In genomic region chr10:62856690-62857290, GRCm38 (mm10) we compare ENCODE assay signal across 11 mouse cellular contexts. TPM values are rescaled to one million over a fixed set of nuclear protein-coding genes. Genes with fewer than 3 reads are reported as not detected.
DNase-seq lines count a peak whose midpoint lies in the region; ATAC-seq lines count a peak whose summit lies in the region.
"Had no signal": no experiment of that assay in that cellular context is flagged by ENCODE, and none has a peak within 500 bp of the region (broad histone marks: within the 10 kb centered on the region; RNA-seq: fewer than 3 reads in every experiment).

No protein-coding gene starts in this region.

- WGBS in heart, embryonic 11.5 days (ENCODE audit: insufficient replicate concordance), result 77% methylated on average over 10 of the region's 10 CpGs
- 87% methylated on average over 10 of the region's 10 CpGs for WGBS in midbrain, embryonic 15.5 days
- WGBS in midbrain, embryonic 14.5 days, result 91% methylated on average over 10 of the region's 10 CpGs
- 78% methylated on average over 10 of the region's 10 CpGs for WGBS in neural tube, embryonic 15.5 days

- H3K9ac ChIP-seq in heart, embryonic 11.5 days (ENCODE audit: low read depth, low read length), result no peak overlapping the region
- H3K9ac ChIP-seq in midbrain, embryonic 15.5 days, result no peak overlapping the region
- H3K9ac ChIP-seq in midbrain, embryonic 14.5 days (replicated peaks; ENCODE audit: low read length), result no peak overlapping the region
- no peak overlapping the region for H3K9ac ChIP-seq in neural tube, embryonic 15.5 days (replicated peaks)
- H3K9ac ChIP-seq: liver, embryonic 15.5 days had no signal

- ATAC-seq in cerebellum, adult (ENCODE audit: insufficient number of reproducible peaks, low FRiP score, low TSS enrichment), result peak; percentile 70; the same call in 1 of the 2 replicates
- ATAC-seq in heart, embryonic 11.5 days (replicated peaks; ENCODE audit: insufficient number of reproducible peaks, low FRiP score, low TSS enrichment), result 0 out of 2 replicates have a peak, but pooled peaks have one; percentile 11
- peak; percentile 57; the same call in 1 of the 2 replicates for ATAC-seq in midbrain, embryonic 15.5 days (replicated peaks)
- no peak for ATAC-seq in midbrain, embryonic 14.5 days (ENCODE audit: low FRiP score, low TSS enrichment)
- peak; percentile 70 for ATAC-seq in neural tube, embryonic 15.5 days (ENCODE audit: low FRiP score)
- ATAC-seq in granulocyte monocyte progenitor cell, adult 5-6 weeks (replicated peaks; ENCODE audit: poor library complexity, severe bottlenecking), result no peak

- H3K9me3 ChIP-seq in heart, embryonic 11.5 days (replicated peaks; ENCODE audit: control insufficient read depth, low read length), result no peaks in the 10 kb centered on the region
- H3K9me3 ChIP-seq in midbrain, embryonic 15.5 days, result no peaks in the 10 kb centered on the region
- H3K9me3 ChIP-seq in midbrain, embryonic 14.5 days (ENCODE audit: control insufficient read depth, low read length), result no peaks in the 10 kb centered on the region
- no peaks in the 10 kb centered on the region for H3K9me3 ChIP-seq in neural tube, embryonic 15.5 days (replicated peaks)
- H3K9me3 ChIP-seq: liver, embryonic 15.5 days had no signal

- no peaks in the 10 kb centered on the region for H3K27me3 ChIP-seq in heart, embryonic 11.5 days (ENCODE audit: control insufficient read depth, insufficient read depth, low read length)
- no peaks in the 10 kb centered on the region for H3K27me3 ChIP-seq in midbrain, embryonic 15.5 days (replicated peaks)
- H3K27me3 ChIP-seq in midbrain, embryonic 14.5 days (ENCODE audit: control insufficient read depth, insufficient read depth, low read length), result no peaks in the 10 kb centered on the region
- no peaks in the 10 kb centered on the region for H3K27me3 ChIP-seq in neural tube, embryonic 15.5 days (replicated peaks)
- H3K27me3 ChIP-seq: liver, embryonic 15.5 days had no signal

- intact Hi-C loops in heart, postnatal 25 days (cut with DNase I), result no loop called here

- H3K4me3 ChIP-seq in heart, embryonic 11.5 days (ENCODE audit: low read depth, low read length), result no peak overlapping the region
- no peak overlapping the region for H3K4me3 ChIP-seq in midbrain, embryonic 15.5 days
- no peak overlapping the region for H3K4me3 ChIP-seq in midbrain, embryonic 14.5 days (replicated peaks; ENCODE audit: low read depth, low read length)
- H3K4me3 ChIP-seq in neural tube, embryonic 15.5 days (replicated peaks), result no peak overlapping the region
- H3K4me3 ChIP-seq: liver, embryonic 15.5 days had no signal

- peak overlapping the region; percentile 60 for H3K27ac ChIP-seq in heart, embryonic 11.5 days (ENCODE audit: low read depth, low read length)
- H3K27ac ChIP-seq in midbrain, embryonic 15.5 days, result no peak overlapping the region
- no peak overlapping the region for H3K27ac ChIP-seq in midbrain, embryonic 14.5 days (replicated peaks; ENCODE audit: low read depth, low read length)
- no peak overlapping the region for H3K27ac ChIP-seq in neural tube, embryonic 15.5 days (replicated peaks)
- H3K27ac ChIP-seq: liver, embryonic 15.5 days had no signal

- H3K4me2 ChIP-seq in heart, embryonic 11.5 days, result no peak overlapping the region
- H3K4me2 ChIP-seq in midbrain, embryonic 15.5 days, result no peak overlapping the region
- H3K4me2 ChIP-seq in midbrain, embryonic 14.5 days (ENCODE audit: low read length), result no peak overlapping the region
- H3K4me2 ChIP-seq in neural tube, embryonic 15.5 days, result no peak overlapping the region
- H3K4me2 ChIP-seq: liver, embryonic 15.5 days had no signal

- no peaks in the 10 kb centered on the region for H3K36me3 ChIP-seq in heart, embryonic 11.5 days (ENCODE audit: control insufficient read depth, insufficient read depth, low read length)
- H3K36me3 ChIP-seq in midbrain, embryonic 15.5 days (replicated peaks), result no peaks in the 10 kb centered on the region
- H3K36me3 ChIP-seq in midbrain, embryonic 14.5 days (ENCODE audit: control insufficient read depth, insufficient read depth, low read length), result no peaks in the 10 kb centered on the region
- H3K36me3 ChIP-seq in neural tube, embryonic 15.5 days, result 0 out of 2 replicates have a peak, but pooled peaks cover 5% of the 10 kb centered on the region
- H3K36me3 ChIP-seq: liver, embryonic 15.5 days had no signal

- peaks cover 6% of the 10 kb centered on the region; the same call in 1 of the 2 replicates for H3K4me1 ChIP-seq in heart, embryonic 11.5 days (ENCODE audit: control insufficient read depth, insufficient read depth, low read length)
- H3K4me1 ChIP-seq in midbrain, embryonic 15.5 days, result peaks cover 17% of the 10 kb centered on the region
- H3K4me1 ChIP-seq in midbrain, embryonic 14.5 days (ENCODE audit: control insufficient read depth, insufficient read depth, low read length), result no peaks in the 10 kb centered on the region
- H3K4me1 ChIP-seq in neural tube, embryonic 15.5 days, result peaks cover 21% of the 10 kb centered on the region

- no peak for DNase-seq in cerebellum, adult 11-12 months
- no peak for DNase-seq in heart, postnatal 25 days (ENCODE audit: low spot score)
- DNase-seq in midbrain, embryonic 14.5 days, result no peak
- DNase-seq: kidney, postnatal 25 days; layer of hippocampus, postnatal 36 days had no signal

RNA-seq across cellular contexts. Expression of gene Tet1, which starts 52.0 kb away (rescaled TPM):
- polyA plus RNA-seq in heart, embryonic 11.5 days (2014; fragmentation: Nextera tagmentation; extraction: Ambion mirVana), result 25.9 and 32.6 TPM in 2 replicates
- total RNA-seq in heart, postnatal 25 days (2021), result 10 to 100 TPM; 11.0 to 12.7 TPM
- polyA plus RNA-seq in midbrain, embryonic 15.5 days (2015; fragmentation: Nextera tagmentation; extraction: Ambion mirVana), result 41.8 and 43.0 TPM in 2 replicates
- 35.9 and 44.3 TPM in 2 replicates for polyA plus RNA-seq in midbrain, embryonic 14.5 days (2014; fragmentation: Nextera tagmentation; extraction: Ambion mirVana)
- 36.8 and 37.8 TPM in 2 replicates for polyA plus RNA-seq in neural tube, embryonic 15.5 days (2015; fragmentation: Nextera tagmentation; extraction: Ambion mirVana)
- total RNA-seq in granulocyte monocyte progenitor cell, adult 5-6 weeks (2014; fragmentation: Nextera tagmentation), result 12.8 and 21.1 TPM in 2 replicates
- 7.5 and 8.6 TPM in 2 replicates for total RNA-seq in granulocyte monocyte progenitor cell, adult 5-6 weeks (2017)

Comparison
In these comparisons a context has a peak if more than half of its experiments do, and no peak if none do; other contexts are left out.
1. ATAC-seq: peak in cerebellum, adult (single experiment), heart, embryonic 11.5 days (single experiment), midbrain, embryonic 15.5 days (single experiment) and neural tube, embryonic 15.5 days (single experiment); none in midbrain, embryonic 14.5 days (single experiment) and granulocyte monocyte progenitor cell, adult 5-6 weeks (single experiment).